Mouse (Mus musculus) testis, adult 2 months (tissue): ENCODE results near the gene Ankrd12.

Experiments used
- CTCF ChIP-seq: fragments of 200-500 bp; IDR thresholded peaks from 2 replicates; pipeline ENCODE4 v1.5.1; 2012; ENCODE audit warnings: low read depth, mild to moderate bottlenecking, inconsistent platforms, low read length, moderate library complexity; ENCODE audit not compliant: control insufficient read depth, insufficient read depth, insufficient replicate concordance
- POLR2A ChIP-seq: fragments of 200-500 bp; IDR thresholded peaks from 2 replicates; pipeline ENCODE4 v1.6.1; 2012; ENCODE audit warnings: low read depth, mild to moderate bottlenecking, inconsistent platforms, low read length, moderate library complexity; ENCODE audit not compliant: control insufficient read depth

DNA sequence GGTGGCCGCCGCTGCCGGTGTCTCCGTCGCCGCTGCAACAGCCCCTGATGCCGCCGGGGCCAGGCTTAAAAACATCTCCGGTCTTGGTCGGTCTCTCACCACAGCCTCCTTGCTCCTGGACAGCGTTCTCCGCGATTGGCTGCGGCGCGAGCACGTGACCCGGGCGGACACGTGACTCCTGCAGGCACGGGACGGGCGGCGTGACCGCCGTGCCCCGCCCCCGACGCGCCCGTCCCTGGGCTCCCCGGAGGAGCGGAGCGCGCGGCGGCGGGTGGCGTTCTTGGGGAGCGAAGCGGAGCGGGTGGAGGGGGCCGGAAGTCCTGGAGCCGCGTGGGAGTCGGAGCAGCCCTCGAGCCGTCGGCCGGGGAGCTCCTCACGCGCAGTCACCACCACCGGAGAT, at the start of gene Ankrd12:
- TF ChIP-seq CTCF (0 out of 2 replicates have a peak, but pooled peaks have one; percentile 3), POLR2A (peak; percentile 55)
